Mouse (Mus musculus) lung, postnatal 10 days (tissue): ENCODE measurements around the gene Fat3.

Experiments used
- DNase-seq: peaks from one replicate; pipeline ENCODE4 v3.0.0; 2021

Gene Fat3

GRCm38 (mm10) chr9:16428589-16428988, 72.5 kb downstream of the Fat3 start:
- DNase-seq, result no peak

GRCm38 (mm10) chr9:16422707-16423106, 78.4 kb downstream of the Fat3 start:
- no peak for DNase-seq

- no peak for DNase-seq
These were observed 98.3 kb downstream of the Fat3 start for GRCm38 (mm10) chr9:16402815-16403214.

GRCm38 (mm10) chr9:16398734-16399686, 102.1 kb downstream of the Fat3 start:
- no peak for DNase-seq

- DNase-seq, result no peak
These were observed 111.9 kb downstream of the Fat3 start for GRCm38 (mm10) chr9:16389141-16389540.

GRCm38 (mm10) chr9:16387527-16387926, 113.6 kb downstream of the Fat3 start:
- DNase-seq, result no peak

- no peak for DNase-seq
These were observed 137.4 kb downstream of the Fat3 start for GRCm38 (mm10) chr9:16363713-16364112.

GRCm38 (mm10) chr9:16361811-16362210, 139.3 kb downstream of the Fat3 start:
- no peak for DNase-seq

GRCm38 (mm10) chr9:16356636-16357035, 144.4 kb downstream of the Fat3 start:
- no peak for DNase-seq

- no peak for DNase-seq
These were observed 146.2 kb downstream of the Fat3 start for GRCm38 (mm10) chr9:16354906-16355305.

GRCm38 (mm10) chr9:16353049-16353724, 147.9 kb downstream of the Fat3 start:
- no peak for DNase-seq

GRCm38 (mm10) chr9:16352486-16353048, 148.5 kb downstream of the Fat3 start:
- no peak for DNase-seq

- DNase-seq, result no peak
These were observed 155.9 kb downstream of the Fat3 start for GRCm38 (mm10) chr9:16344902-16345855.

- no peak for DNase-seq
These were observed 157.9 kb downstream of the Fat3 start for GRCm38 (mm10) chr9:16343191-16343590.

- DNase-seq, result no peak
These were observed 158.5 kb downstream of the Fat3 start for GRCm38 (mm10) chr9:16342577-16342976.

- DNase-seq, result no peak
These were observed 170.6 kb downstream of the Fat3 start for GRCm38 (mm10) chr9:16330290-16330984.

- no peak for DNase-seq
These were observed 182.1 kb downstream of the Fat3 start for GRCm38 (mm10) chr9:16318957-16319356.

GRCm38 (mm10) chr9:16312599-16313197, 188.4 kb downstream of the Fat3 start:
- no peak for DNase-seq

- no peak for DNase-seq
These were observed 189.9 kb downstream of the Fat3 start for GRCm38 (mm10) chr9:16310855-16311848.

GRCm38 (mm10) chr9:16310305-16310704, 190.8 kb downstream of the Fat3 start:
- DNase-seq, result no peak
